Mouse (Mus musculus) spleen, adult 2 months (tissue): Measurements from ENCODE around the gene Phyhipl. TPM values are rescaled to one million over a fixed set of nuclear protein-coding genes. Genes with fewer than 3 reads are reported as not detected.

ENCODE experiments used
- DNase-seq, 2 experiments: peaks; one replicate each; pipeline versions ENCODE4 v3.0.0 to v3.0.0-alpha.2; 2012 to 2021; ENCODE audit warnings: low spot score in 2 of 2, low read depth in 1 of 2
- H3K27ac ChIP-seq: fragments of 200-500 bp; 2 replicates; pipeline ENCODE4 v1.5.1; 2012; ENCODE audit warnings: low read length, inconsistent platforms; ENCODE audit not compliant: insufficient read depth
- H3K27me3 ChIP-seq: fragments of 200-500 bp; 2 replicates; pipeline ENCODE4 v1.6.1; 2012; ENCODE audit warnings: mild to moderate bottlenecking, moderate library complexity, low read length, inconsistent platforms; ENCODE audit not compliant: control insufficient read depth, insufficient read depth
- H3K36me3 ChIP-seq: fragments of 200-500 bp; 2 replicates; pipeline ENCODE4 v1.6.1; 2012; ENCODE audit warnings: mild to moderate bottlenecking, low read length, inconsistent platforms; ENCODE audit not compliant: control insufficient read depth, insufficient read depth
- H3K4me1 ChIP-seq: fragments of 200-500 bp; 2 replicates; pipeline ENCODE4 v1.6.1; 2011; ENCODE audit warnings: inconsistent platforms; ENCODE audit not compliant: control insufficient read depth, insufficient read depth, insufficient read length
- H3K4me3 ChIP-seq: fragments of 200-500 bp; 2 replicates; pipeline ENCODE4 v1.5.1; 2011; ENCODE audit warnings: mild to moderate bottlenecking, inconsistent platforms; ENCODE audit not compliant: insufficient read depth, insufficient read length; ENCODE audit errors: extremely low read depth
- CTCF ChIP-seq: fragments of 200-500 bp; IDR thresholded peaks from 2 replicates; pipeline ENCODE4 v1.5.1; 2011; ENCODE audit warnings: mild to moderate bottlenecking, inconsistent platforms; ENCODE audit not compliant: insufficient read depth, insufficient read length, insufficient replicate concordance; ENCODE audit errors: extremely low read depth
- POLR2A ChIP-seq: fragments of 200-500 bp; IDR thresholded peaks from 2 replicates; pipeline ENCODE4 v1.6.1; 2011; ENCODE audit warnings: low read depth, low read length, inconsistent platforms
- WGBS: fragments of 180-500 bp; shearing (Covaris S2); methylation state at CpG from one replicate; pipeline ENCODE4 v1.1.7; 2018; 5-methylcytosine and 5-hydroxymethylcytosine counted together
- polyA plus RNA-seq: library from polyadenylated mRNA; depleted of rRNA; stranded (reverse); fragments of >200 nt; gene quantifications from 2 replicates; pipeline ENCODE4 v1.2.3, GENCODE M21; 2012

The Phyhipl gene
- polyA plus RNA-seq, 1 experiment: not detected

- WGBS: 75% methylated on average over 11 of the region's 11 CpGs
- no peak for DNase-seq
- Histone ChIP-seq H3K4me1 (no peaks in the 10 kb centered on the region), H3K27me3 (no peaks in the 10 kb centered on the region), H3K36me3 (no peaks in the 10 kb centered on the region), H3K27ac (no peak overlapping the region), H3K4me3 (no peak overlapping the region)
- TF ChIP-seq CTCF: no peak
- TF ChIP-seq POLR2A: no peak
These were observed 31.4 kb upstream of the Phyhipl start for GRCm38 (mm10) chr10:70686941-70687703.

GRCm38 (mm10) chr10:70686505-70686904 is 30.7 kb upstream of the Phyhipl start:
- H3K27ac ChIP-seq: no peak overlapping the region
- DNase-seq: no peak
- 48% methylated on average over 3 of the region's 3 CpGs for WGBS
- TF ChIP-seq POLR2A (no peak), CTCF (no peak)
- no peaks in the 10 kb centered on the region for H3K27me3 ChIP-seq
- H3K36me3 ChIP-seq: no peaks in the 10 kb centered on the region
- H3K4me1 ChIP-seq: no peaks in the 10 kb centered on the region
- no peak overlapping the region for H3K4me3 ChIP-seq

DNA sequence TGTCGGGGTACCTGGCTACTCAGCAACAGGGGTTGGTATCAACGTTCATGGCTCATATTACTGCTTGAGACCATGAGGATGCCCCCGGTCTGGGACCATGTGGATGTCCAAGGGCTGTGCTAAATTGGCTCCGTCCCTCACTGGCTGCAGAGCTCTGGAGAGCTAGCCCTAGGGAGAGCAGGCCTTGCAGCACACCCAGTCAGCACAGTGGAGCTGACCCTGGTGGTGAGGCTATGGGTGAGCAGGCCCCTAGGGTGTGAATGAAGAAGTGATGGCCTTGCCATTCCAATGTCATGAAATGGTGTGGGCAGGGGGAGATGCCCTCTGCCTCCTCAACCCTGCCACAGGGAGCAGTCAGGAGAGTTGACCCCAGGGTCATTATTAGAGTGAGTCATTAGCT is 27.7 kb upstream of the Phyhipl start:
- Histone ChIP-seq H3K4me1 (no peaks in the 10 kb centered on the region), H3K4me3 (no peak overlapping the region), H3K27me3 (no peaks in the 10 kb centered on the region; the same call in 1 of the 2 replicates), H3K36me3 (no peaks in the 10 kb centered on the region), H3K27ac (no peak overlapping the region)
- 84% methylated on average over 4 of the region's 4 CpGs for WGBS
- DNase-seq: no peak
- TF ChIP-seq POLR2A (no peak), CTCF (no peak)

- H3K4me3 ChIP-seq: no peak overlapping the region
- no peaks in the 10 kb centered on the region for H3K36me3 ChIP-seq
- TF ChIP-seq CTCF: no peak
- no peak for TF ChIP-seq POLR2A
- no peaks in the 10 kb centered on the region for H3K4me1 ChIP-seq
- no peak overlapping the region for H3K27ac ChIP-seq
- DNase-seq: no peak
- WGBS: 75% methylated on average over 1 of the region's 1 CpGs
- H3K27me3 ChIP-seq: no peaks in the 10 kb centered on the region; the same call in 1 of the 2 replicates
These were observed 22.2 kb upstream of the Phyhipl start for GRCm38 (mm10) chr10:70677946-70678345.

DNA sequence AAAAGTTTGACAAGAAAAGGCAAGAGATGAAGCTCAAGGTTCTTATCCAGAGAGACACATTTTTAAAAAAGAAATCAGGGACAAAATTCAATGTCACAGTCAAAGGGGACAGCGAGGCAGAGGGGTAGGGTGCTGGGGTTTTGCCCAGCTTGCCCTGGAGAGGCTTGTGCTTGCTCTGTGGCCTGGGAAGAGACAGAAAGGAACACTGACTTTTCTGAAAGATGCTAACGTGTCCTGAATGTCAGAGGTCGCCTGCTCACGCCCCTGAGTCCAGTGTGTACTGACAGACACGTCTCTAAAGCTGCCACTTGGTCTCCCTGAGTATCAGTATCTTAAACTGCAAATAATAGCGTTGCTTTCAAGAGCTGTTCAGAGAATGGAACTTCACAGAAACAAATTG is 507 bp upstream of the Phyhipl start:
- Histone ChIP-seq H3K4me3 (no peak overlapping the region), H3K36me3 (no peaks in the 10 kb centered on the region), H3K4me1 (no peaks in the 10 kb centered on the region), H3K27ac (no peak overlapping the region), H3K27me3 (no peaks in the 10 kb centered on the region)
- no peak for TF ChIP-seq POLR2A
- TF ChIP-seq CTCF: no peak
- DNase-seq: no peak
- 67% methylated on average over 6 of the region's 6 CpGs for WGBS

DNA sequence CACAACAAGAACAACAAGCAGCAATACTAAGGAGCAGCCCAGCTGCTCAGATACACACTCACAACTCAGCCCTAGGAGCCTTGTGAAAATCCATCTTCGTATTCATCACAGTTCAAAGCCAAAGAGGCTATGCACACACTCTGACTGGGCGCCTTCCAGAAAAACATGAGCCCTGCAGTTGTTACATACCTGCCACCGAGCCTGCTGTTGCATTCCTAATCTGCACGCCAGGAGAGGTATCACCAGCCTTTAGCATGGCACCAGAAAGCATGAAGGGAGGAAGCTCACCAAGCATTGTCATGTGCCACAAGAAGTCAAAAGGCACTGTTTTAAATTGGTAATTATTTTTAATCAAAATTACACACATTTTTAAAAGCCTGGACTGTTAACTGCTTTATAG is 1.1 kb downstream of the Phyhipl start:
- WGBS: 75% methylated on average over 4 of the region's 4 CpGs
- no peak for DNase-seq
- Histone ChIP-seq H3K27me3 (no peaks in the 10 kb centered on the region), H3K4me1 (no peaks in the 10 kb centered on the region), H3K36me3 (no peaks in the 10 kb centered on the region), H3K27ac (no peak overlapping the region), H3K4me3 (no peak overlapping the region)
- TF ChIP-seq POLR2A (no peak), CTCF (no peak)

- TF ChIP-seq CTCF: no peak
- TF ChIP-seq POLR2A: no peak
- H3K4me1 ChIP-seq: no peaks in the 10 kb centered on the region
These were observed 1.6 kb downstream of the Phyhipl start for GRCm38 (mm10) chr10:70654139-70654538.

More at GRCm38 (mm10) chr10:70654139-70654538, 1.6 kb downstream of the Phyhipl start:
- Histone ChIP-seq H3K27me3 (no peaks in the 10 kb centered on the region), H3K4me3 (no peak overlapping the region), H3K27ac (no peak overlapping the region), H3K36me3 (no peaks in the 10 kb centered on the region)
- 85% methylated on average over 3 of the region's 3 CpGs for WGBS
- DNase-seq: no peak
